Mouse (Mus musculus) ES-Bruce4 (cell line): ENCODE data around the gene Cmtm1.

ENCODE experiments used
- CTCF ChIP-seq: IDR thresholded peaks from one replicate; pipeline ENCODE4 v1.8.1; 2011; ENCODE audit warnings: low read depth, low read length
- EP300 ChIP-seq: IDR thresholded peaks from 2 replicates; pipeline ENCODE4 v1.6.1; 2011; ENCODE audit warnings: low read depth, low read length; ENCODE audit not compliant: insufficient read depth
- POLR2A ChIP-seq: IDR thresholded peaks from one replicate; pipeline ENCODE4 v1.8.1; 2011; ENCODE audit warnings: low read length; ENCODE audit not compliant: insufficient read depth

- TF ChIP-seq POLR2A (no peak), CTCF (no peak), EP300 (no peak)
These were observed 3.4 kb upstream of the Cmtm1 start for GRCm38 (mm10) chr8:104313311-104313710.
